Mouse (Mus musculus) kidney, postnatal 0 days (tissue): ENCODE data around the gene Klk14. TPM values are rescaled to one million over a fixed set of nuclear protein-coding genes. Genes with fewer than 3 reads are reported as not detected.

Source experiments
- ATAC-seq: fragments of 200-750 bp; cut with Nextera tagmentation; replicated peaks from 2 replicates; pipeline ENCODE4 v1.8.0; 2017; ENCODE audit warnings: low read depth, moderate number of reproducible peaks, moderate TSS enrichment, moderate library complexity; ENCODE audit not compliant: low FRiP score
- DNase-seq: peaks from one replicate; pipeline ENCODE4 v3.0.0-alpha.2; 2016; ENCODE audit warnings: low spot score
- H3K27ac ChIP-seq: fragments of 300-500 bp; sonication (generic); 2 replicates; pipeline ENCODE4 v1.5.1; 2014; ENCODE audit warnings: mild to moderate bottlenecking
- H3K27me3 ChIP-seq: fragments of 300-500 bp; sonication (generic); 2 replicates; pipeline ENCODE4 v1.6.1; 2014; ENCODE audit warnings: low read length, mixed read lengths; ENCODE audit not compliant: insufficient read depth
- H3K36me3 ChIP-seq: fragments of 300-500 bp; sonication (generic); 2 replicates; pipeline ENCODE4 v1.6.1; 2014; ENCODE audit warnings: low read length, mixed read lengths; ENCODE audit not compliant: insufficient read depth
- H3K4me1 ChIP-seq: fragments of 300-500 bp; sonication (generic); replicated peaks from 2 replicates; pipeline ENCODE4 v1.6.1; 2014; ENCODE audit warnings: antibody characterized with exemption, low read length, mixed read lengths; ENCODE audit not compliant: insufficient read depth
- H3K4me2 ChIP-seq: fragments of 300-500 bp; sonication (generic); 2 replicates; pipeline ENCODE4 v1.6.1; 2014; ENCODE audit warnings: mild to moderate bottlenecking, low read length, moderate library complexity, mixed read lengths
- H3K4me3 ChIP-seq: fragments of 300-500 bp; sonication (generic); replicated peaks from 2 replicates; pipeline ENCODE4 v1.5.1; 2014; ENCODE audit warnings: low read depth, low read length
- H3K9ac ChIP-seq: fragments of 300-500 bp; sonication (generic); 2 replicates; pipeline ENCODE4 v1.6.1; 2014; ENCODE audit warnings: low read depth, low read length
- H3K9me3 ChIP-seq: fragments of 300-500 bp; sonication (generic); replicated peaks from 2 replicates; pipeline ENCODE4 v1.6.1; 2016; ENCODE audit warnings: low read length, inconsistent platforms, mixed read lengths
- CTCF ChIP-seq: IDR thresholded peaks from 2 replicates; pipeline ENCODE4 v1.5.1; 2016; ENCODE audit warnings: antibody characterized with exemption, low read depth, mild to moderate bottlenecking, moderate library complexity
- WGBS: fragments of 180-500 bp; shearing (Covaris S2); extraction: QIAGEN DNeasy Blood & Tissue Kit; methylation state at CpG from one replicate; pipeline ENCODE4 v1.1.7; 2014; 5-methylcytosine and 5-hydroxymethylcytosine counted together
- polyA plus RNA-seq: library from polyadenylated mRNA; unstranded; fragments of >200 nt; fragmentation: Nextera tagmentation; extraction: Ambion mirVana; gene quantifications from 2 replicates; pipeline ENCODE4 v1.2.1, GENCODE M21; 2015

Klk14 gene
- polyA plus RNA-seq, 1 experiment from 2014 or later, result not detected

GRCm38 (mm10) chr7:43712917-43713316, 22.7 kb downstream of the Klk14 start:
- ATAC-seq (peak; percentile 25; the same call in 1 of the 2 replicates), DNase-seq (peak; percentile 2)

GRCm38 (mm10) chr7:43713741-43714351, 23.6 kb downstream of the Klk14 start:
- Histone ChIP-seq H3K9ac (no peak overlapping the region), H3K27me3 (no peaks in the 10 kb centered on the region), H3K36me3 (no peaks in the 10 kb centered on the region), H3K4me1 (0 out of 2 replicates have a peak, but pooled peaks cover 3% of the 10 kb centered on the region), H3K27ac (no peak overlapping the region), H3K4me3 (no peak overlapping the region), H3K9me3 (no peaks in the 10 kb centered on the region), H3K4me2 (peak overlapping the region; percentile 25)
- ATAC-seq, result peak; percentile 17
- no peak for TF ChIP-seq CTCF
- no peak for DNase-seq
- WGBS, result 14% methylated on average over 19 of the region's 19 CpGs

More at GRCm38 (mm10) chr7:43712917-43713316, 22.7 kb downstream of the Klk14 start:
- Histone ChIP-seq H3K36me3 (no peaks in the 10 kb centered on the region), H3K4me2 (peak overlapping the region; percentile 25), H3K9ac (no peak overlapping the region), H3K4me3 (no peak overlapping the region), H3K27ac (no peak overlapping the region), H3K27me3 (no peaks in the 10 kb centered on the region), H3K4me1 (0 out of 2 replicates have a peak, but pooled peaks cover 3% of the 10 kb centered on the region), H3K9me3 (no peaks in the 10 kb centered on the region)
- no peak for TF ChIP-seq CTCF
- WGBS, result 7% methylated on average over 9 of the region's 9 CpGs

Other genes starting within 250 kb of the Klk14 start
- 0.18 TPM in 1 of 2 replicates, not detected in the other for gene Cldnd2, start 249.6 kb upstream of the Klk14 start, polyA plus RNA-seq
- gene Etfb, start 246.3 kb upstream of the Klk14 start, polyA plus RNA-seq, result 575 and 604 TPM in 2 replicates
- gene Gm45233, start 246.3 kb upstream of the Klk14 start, polyA plus RNA-seq, result 0.24 and 0.29 TPM in 2 replicates
- gene Vsig10l, start 227.3 kb upstream of the Klk14 start, polyA plus RNA-seq, result 4.7 and 6.7 TPM in 2 replicates
- gene Iglon5, start 200.3 kb upstream of the Klk14 start, polyA plus RNA-seq, result 0.25 and 0.29 TPM in 2 replicates
- gene 4931406B18Rik, start 184.5 kb upstream of the Klk14 start, polyA plus RNA-seq, result not detected in 2 replicates
- gene Cd33, start 146.0 kb upstream of the Klk14 start, polyA plus RNA-seq, result 0.75 and 1.2 TPM in 2 replicates
- 1.8 and 2.1 TPM in 2 replicates for gene Zfp658, start 128.2 kb upstream of the Klk14 start, polyA plus RNA-seq
- 7.8 and 9.3 TPM in 2 replicates for gene Zfp719, start 110.8 kb upstream of the Klk14 start, polyA plus RNA-seq
- 0.08 TPM in 1 of 2 replicates, not detected in the other for gene Zfp819, start 83.2 kb upstream of the Klk14 start, polyA plus RNA-seq
- gene Ceacam18, start 55.7 kb upstream of the Klk14 start, polyA plus RNA-seq, result not detected in 2 replicates
- 0.59 and 0.68 TPM in 2 replicates for gene Siglece, start 30.3 kb upstream of the Klk14 start, polyA plus RNA-seq
- 12.5 and 13.5 TPM in 2 replicates for gene Ctu1, start 18.4 kb upstream of the Klk14 start, polyA plus RNA-seq
- gene Klk13, start 22.1 kb downstream of the Klk14 start, polyA plus RNA-seq, result 0.14 and 0.17 TPM in 2 replicates
- gene Klk12, start 78.5 kb downstream of the Klk14 start, polyA plus RNA-seq, result not detected in 2 replicates
- 0.18 TPM in 1 of 2 replicates, not detected in the other for gene Klk11, start 84.2 kb downstream of the Klk14 start, polyA plus RNA-seq
- gene Klk10, start 90.6 kb downstream of the Klk14 start, polyA plus RNA-seq, result 0.46 and 0.51 TPM in 2 replicates
- gene Klk9, start 101.5 kb downstream of the Klk14 start, polyA plus RNA-seq, result 0.08 and 0.18 TPM in 2 replicates
- gene Klk8, start 107.2 kb downstream of the Klk14 start, polyA plus RNA-seq, result 23.1 and 26.8 TPM in 2 replicates
- gene Klk7, start 120.9 kb downstream of the Klk14 start, polyA plus RNA-seq, result 0.14 TPM in 1 of 2 replicates, not detected in the other
- gene Klk6, start 134.1 kb downstream of the Klk14 start, polyA plus RNA-seq, result not detected in 2 replicates
- gene Klk5, start 151.6 kb downstream of the Klk14 start, polyA plus RNA-seq, result not detected in 2 replicates
- not detected in 2 replicates for gene Klk4, start 190.7 kb downstream of the Klk14 start, polyA plus RNA-seq
- not detected in 2 replicates for gene Klk15, start 243.3 kb downstream of the Klk14 start, polyA plus RNA-seq